Mouse (Mus musculus) yolk sac, embryonic 10.5 days (tissue): ENCODE measurements around the gene 4932411N23Rik.
"Not testable (repeated sequence)": the region's sequence is repeated elsewhere in the genome, so short reads cannot be mapped to it uniquely, and the experiment has no call there.

Source experiments
- DNase-seq: peaks from one replicate; pipeline ENCODE4 v3.0.0-alpha.2; 2017; ENCODE audit warnings: low spot score

The 4932411N23Rik gene

GRCm38 (mm10) chrX:126815768-126816167 lies at the start of gene 4932411N23Rik:
Gene 4932411N23Rik (minus strand): TSS chrX:126815868.
- no peak for DNase-seq

GRCm38 (mm10) chrX:126779895-126780294 lies 35.8 kb downstream of the 4932411N23Rik start:
- DNase-seq: no peak

GRCm38 (mm10) chrX:126777643-126778042 lies 38.0 kb downstream of the 4932411N23Rik start:
- not testable (repeated sequence) for DNase-seq

GRCm38 (mm10) chrX:126774846-126775245 lies 40.8 kb downstream of the 4932411N23Rik start:
- DNase-seq: not testable (repeated sequence)

GRCm38 (mm10) chrX:126773511-126773910 lies 42.2 kb downstream of the 4932411N23Rik start:
- not testable (repeated sequence) for DNase-seq
